Mouse (Mus musculus) G1E (cell line): Measurements from ENCODE around the gene Dynll1.

Experiments used
- CTCF ChIP-seq: IDR thresholded peaks from 2 replicates; pipeline ENCODE4 v1.5.1; 2012; ENCODE audit warnings: low read depth, low read length, inconsistent platforms, mixed read lengths
- GATA1 ChIP-seq: IDR thresholded peaks from 2 replicates; pipeline ENCODE4 v1.6.1; 2012; ENCODE audit warnings: borderline replicate concordance, low read length, inconsistent platforms, mixed read lengths
- GATA2 ChIP-seq: IDR thresholded peaks from 2 replicates; pipeline ENCODE4 v1.6.1; 2012; ENCODE audit warnings: low read depth, low read length, inconsistent platforms, borderline replicate concordance
- POLR2AphosphoS5 ChIP-seq: IDR thresholded peaks from 2 replicates; pipeline ENCODE4 v1.6.1; 2012; ENCODE audit warnings: low read depth, low read length, inconsistent platforms; ENCODE audit not compliant: insufficient replicate concordance
- TAL1 ChIP-seq: conservative IDR thresholded peaks from 2 replicates; pipeline ENCODE4 v1.6.1; 2012; ENCODE audit warnings: low read depth, low read length, inconsistent platforms, mixed read lengths

DNA sequence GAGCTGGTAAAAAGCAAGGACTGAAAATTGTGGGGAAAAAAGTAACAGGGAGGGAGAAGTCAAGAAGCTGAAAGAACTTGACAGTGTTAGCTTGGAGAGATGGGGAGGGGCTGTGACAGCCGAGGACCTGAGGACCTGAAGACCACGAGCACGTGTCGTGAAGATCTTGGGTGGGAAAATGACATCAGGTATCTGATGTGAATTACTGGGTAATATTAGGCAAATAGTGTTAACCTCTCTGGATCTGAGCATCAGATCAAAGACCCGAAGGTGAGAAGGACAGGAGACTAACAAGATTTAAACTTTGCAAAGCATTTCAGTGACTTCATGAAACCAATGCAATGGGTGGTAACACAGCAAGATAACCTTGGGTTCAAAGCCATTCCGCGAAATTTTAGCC is 39.2 kb upstream of the Dynll1 start:
- no peak for TF ChIP-seq CTCF
- TF ChIP-seq TAL1 = no peak
- TF ChIP-seq GATA2 = no peak
- no peak for TF ChIP-seq POLR2AphosphoS5
- no peak for TF ChIP-seq GATA1
